Mouse (Mus musculus): ENCODE data around the gene Eln.

Eln gene

DNA sequence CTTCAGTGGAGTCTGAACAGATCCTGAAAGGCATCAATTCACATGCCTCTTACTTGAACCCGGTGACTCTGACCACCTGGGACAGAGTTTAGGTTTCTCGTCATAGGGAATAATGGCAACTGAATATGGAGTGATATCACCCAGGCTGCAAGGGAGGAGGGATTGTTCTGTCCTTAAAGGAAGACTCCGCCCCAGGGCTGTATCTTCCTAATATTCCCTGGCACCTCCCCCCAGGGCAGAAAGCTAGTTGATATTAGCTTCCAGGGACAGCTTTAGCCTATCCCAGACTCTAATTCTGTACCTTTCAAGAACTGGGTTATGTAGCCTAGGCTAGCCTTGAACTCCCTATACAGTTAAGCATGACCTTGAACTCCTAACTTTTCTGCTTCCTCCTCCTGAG is 2.1 kb downstream of the Eln start:
- DNase-seq (ENCODE audit: extremely low read depth, low read depth): no peak

DNA sequence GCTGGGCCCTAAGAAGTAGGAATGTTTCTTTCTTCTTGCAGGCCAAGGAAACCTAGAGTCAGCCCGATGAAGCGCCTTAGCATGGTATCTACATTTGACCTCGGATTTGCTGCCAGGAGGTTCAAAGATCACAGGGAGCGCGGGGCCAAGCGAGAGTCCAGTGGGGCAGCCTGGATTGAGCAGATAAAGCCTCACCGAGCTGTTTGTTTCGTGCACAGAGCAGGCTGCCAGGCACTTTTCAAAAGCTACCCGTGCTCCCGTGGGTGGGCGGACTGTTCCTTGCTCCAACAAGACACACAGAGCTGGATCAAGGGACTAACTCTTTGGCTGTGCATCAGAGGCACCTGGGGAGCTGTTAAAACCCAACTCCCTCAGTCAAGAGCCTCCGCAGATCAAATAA is 3.1 kb downstream of the Eln start:
- DNase-seq (ENCODE audit: extremely low read depth, low read depth): no peak

DNA sequence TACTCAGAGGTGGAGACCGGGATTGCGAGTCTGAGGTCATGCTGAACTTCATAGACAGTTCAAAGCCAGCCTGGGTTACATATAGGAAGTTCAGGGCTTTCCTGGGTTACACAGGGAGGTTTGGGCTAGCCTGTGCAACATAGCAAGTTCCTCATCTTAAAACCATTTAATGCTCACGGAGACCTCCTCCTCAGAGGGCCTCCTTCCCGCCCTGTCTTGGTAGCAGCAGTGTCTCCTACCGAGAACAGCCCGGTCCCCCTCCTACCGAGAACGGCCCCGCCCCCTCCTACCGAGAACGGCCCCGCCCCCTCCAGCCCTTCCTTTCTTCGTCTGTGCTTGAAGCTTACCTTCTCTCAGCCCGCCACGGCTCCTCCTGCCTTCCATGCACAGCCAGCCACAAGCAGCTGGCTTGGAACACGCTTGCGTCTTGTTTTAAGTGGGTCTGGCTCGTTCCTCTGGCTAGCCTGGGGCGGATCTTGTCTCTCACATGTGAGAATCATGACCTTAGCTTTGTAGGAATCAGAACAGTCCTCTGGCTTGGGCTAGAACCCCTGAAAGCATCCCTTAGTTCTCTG is 4.8 kb downstream of the Eln start:
- DNase-seq (ENCODE audit: extremely low read depth, low read depth): no peak

DNA sequence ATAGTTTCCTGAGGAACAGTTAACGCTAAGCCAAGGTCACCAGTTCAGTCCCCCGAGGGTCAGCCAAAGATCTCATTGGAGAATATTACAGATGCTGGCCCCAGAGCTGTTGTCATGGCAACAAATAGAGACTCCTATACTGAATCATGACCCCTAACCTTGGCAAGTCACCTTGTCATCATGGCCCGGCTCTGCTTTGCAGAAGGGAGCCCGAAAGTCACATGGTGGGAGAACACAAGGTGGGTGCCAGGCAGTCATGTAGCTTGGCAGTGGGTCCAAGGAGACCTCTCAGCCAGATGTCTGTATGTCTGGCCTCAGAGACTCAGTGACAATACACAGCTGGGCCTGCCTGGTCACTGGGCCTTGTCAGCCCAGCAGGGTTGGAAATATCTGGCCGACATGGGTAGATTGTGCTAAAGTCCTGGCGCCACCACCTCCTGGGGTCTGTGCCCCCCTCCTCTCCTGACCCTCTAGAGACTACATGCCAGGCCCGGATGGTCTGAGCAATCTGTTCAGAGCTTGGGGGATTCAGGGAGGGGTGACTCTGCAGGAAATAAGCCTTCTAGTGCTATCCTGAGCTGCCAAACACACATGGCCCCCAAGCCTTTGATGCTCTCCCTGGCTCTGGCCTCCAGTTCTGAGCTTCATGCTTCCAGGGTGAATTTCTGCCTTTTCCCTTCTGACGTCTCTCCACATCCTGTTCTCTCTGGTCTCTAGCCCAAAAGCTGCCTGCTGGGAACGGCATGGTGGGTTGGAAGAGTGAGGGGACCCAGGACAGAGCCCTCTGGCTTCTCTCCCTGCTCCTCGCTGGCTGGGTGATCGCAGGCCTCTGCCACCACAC is 6.4 kb downstream of the Eln start:
- no peak for DNase-seq (ENCODE audit: extremely low read depth, low read depth)

DNA sequence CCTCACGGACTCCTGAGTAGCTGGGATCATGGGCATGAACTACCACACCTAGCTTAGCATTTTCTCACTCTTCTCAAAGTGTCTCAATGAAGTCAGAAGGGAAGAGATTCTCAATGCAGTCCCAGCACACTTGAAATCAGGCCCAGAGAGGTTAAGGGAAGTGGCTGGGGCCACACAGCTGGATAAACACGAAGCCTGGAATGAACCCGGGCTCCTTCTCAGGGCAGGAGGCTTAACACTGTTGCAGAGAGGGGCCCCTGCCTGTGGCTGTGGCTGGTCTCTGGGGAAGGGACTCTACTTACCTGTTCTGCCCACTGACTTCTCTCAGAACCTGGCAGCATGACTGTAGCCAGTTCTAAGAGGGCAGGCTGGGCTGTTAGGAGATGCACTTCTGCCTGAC is 7.2 kb downstream of the Eln start:
- no peak for DNase-seq (ENCODE audit: extremely low read depth, low read depth)

DNA sequence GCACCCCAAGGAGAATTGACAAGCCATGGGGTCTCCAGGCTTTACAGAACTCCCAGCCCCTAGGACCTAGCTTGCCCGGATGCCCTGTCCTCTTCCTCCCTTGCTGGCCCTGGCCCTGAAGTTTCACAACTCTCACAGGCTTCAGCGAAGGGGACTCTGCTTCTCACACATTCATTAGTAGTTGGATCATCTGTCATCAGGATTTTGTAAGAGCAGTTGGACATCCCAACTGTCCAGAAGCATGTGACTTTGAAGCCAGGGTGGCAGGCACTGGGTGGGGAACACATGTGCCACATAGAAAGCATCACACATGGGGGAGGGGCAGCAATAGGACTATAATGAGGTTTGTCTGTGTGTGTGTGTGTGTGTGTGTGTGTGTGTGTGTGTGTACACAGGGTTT is 12.2 kb downstream of the Eln start:
- DNase-seq (ENCODE audit: extremely low read depth, low read depth): no peak

DNA sequence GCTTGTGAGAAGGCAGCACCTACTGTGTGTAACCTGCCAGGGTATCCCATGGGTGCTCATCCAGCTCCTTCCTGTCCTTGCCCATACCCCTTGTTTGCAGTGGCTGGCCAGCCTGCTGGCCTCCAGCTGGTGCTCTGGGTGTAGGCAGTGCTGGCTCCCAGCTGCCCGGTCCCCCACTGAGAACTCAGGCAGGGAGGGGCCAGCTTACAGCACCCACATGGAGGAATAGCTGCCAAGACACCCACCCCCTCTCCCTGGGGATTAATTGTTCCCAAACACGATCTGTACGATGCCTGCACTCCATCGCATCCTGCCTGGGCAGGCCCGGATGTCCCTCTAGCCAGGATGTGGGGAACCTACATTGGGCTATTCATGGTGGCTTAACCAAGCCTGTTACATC is 13.1 kb downstream of the Eln start:
- no peak for DNase-seq (ENCODE audit: extremely low read depth, low read depth)

DNA sequence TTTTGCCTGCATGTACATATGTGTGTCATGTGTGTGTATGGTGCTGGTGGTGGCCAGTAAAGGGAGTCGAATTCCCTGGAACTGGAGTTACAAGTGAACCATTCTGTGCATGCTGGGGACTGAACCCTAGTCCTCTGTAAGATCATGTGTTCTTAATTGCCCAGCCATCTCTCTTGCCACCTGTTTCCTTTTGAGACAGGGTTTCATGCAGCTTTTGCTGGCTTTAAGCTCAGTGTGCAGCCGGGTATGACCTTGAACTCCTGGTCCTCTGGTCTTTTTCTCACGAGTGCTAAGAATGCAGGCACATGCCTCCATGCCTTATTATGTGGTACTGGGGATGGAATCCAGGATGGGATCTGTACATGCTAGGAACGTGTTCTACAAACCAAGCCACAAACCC is 13.9 kb downstream of the Eln start:
- no peak for DNase-seq (ENCODE audit: extremely low read depth, low read depth)

DNA sequence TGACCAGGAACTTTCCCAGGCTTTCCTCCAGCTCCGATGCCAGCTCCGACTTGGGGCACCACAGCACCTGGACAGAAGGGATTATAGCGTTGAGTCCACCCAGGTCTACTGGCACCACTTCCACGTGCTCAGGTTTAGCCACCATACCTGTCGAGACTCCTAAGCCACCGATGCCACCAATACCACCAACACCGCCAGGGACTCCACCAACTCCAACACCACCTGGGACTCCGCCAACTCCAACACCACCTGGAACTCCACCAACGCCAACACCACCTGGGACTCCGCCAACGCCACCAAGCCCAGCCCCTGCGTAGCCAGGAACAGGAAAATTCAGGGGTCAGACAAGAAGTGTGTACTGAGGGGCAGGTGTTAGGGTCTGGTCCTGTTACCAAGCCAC is 18.0 kb downstream of the Eln start:
- no peak for DNase-seq (ENCODE audit: extremely low read depth, low read depth)

DNA sequence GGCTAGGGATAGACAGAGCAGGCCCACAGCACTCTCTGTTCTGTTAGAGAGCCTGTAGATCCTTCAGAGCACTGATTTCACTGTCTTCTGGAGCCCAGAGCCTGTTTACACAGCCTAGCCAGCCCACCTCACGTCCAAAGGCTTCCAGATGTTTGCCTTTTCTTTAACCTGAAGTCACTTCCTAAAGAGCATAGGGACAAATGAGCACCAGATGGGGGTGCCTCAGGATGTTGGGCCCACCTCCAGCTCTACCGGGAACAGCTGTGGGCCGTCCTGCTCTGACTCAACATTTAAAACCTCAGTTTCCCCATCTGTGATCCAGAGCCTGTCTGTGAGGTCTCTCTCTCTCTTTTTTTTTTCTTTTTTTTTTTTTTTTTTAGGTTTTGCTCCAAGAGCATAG is 18.6 kb downstream of the Eln start:
- DNase-seq (ENCODE audit: extremely low read depth, low read depth): no peak

DNA sequence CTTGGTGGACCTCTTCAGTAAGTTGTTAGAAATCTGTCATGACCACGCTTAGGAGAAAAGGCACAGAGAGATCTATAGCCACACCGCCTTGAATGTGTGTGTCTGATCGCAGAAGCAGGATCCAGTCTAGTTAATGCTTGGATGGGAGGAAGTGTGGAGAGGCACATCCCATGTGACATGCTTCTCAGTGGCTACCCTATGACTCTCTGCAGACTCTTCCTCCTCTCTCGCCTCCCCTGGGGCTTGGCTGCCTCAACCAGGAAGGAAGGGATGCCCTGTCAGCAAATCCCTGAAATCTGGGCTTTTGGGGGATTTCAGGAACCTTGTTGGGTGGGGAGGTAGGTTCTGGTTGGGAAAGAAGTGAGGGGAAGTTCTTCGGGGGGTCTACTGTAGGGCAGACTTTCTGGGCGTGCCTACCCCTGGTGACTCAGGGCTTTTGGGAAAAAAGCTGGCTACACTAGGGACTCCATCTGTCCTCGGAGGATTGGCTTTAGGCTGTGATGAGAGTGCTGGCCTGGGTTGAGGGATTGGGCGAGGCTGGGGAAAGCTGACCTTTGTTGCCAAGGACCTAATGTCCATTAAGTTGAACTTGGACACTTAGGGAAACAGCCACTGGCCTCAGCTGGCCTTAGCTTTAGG is 20.0 kb downstream of the Eln start:
- DNase-seq (ENCODE audit: extremely low read depth, low read depth): no peak

DNA sequence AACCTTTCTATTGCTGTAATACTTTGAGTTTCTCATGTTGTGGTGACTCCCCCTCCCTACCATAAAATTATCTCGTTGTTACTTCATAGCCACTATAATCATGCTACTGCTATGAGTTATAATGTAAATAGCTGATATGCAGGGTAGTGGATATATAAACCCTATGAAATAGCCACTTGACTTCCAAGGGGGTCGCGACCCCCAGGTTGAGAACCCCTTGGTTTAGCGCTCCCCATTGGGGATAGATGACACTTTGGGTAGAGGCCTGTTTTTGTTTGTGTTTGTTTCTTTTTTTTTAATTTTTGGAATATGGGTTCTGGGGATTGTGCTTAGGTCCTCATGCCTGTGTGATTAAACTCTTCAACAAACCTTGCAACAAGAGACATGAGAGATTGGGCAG is 21.8 kb downstream of the Eln start:
- DNase-seq (ENCODE audit: extremely low read depth, low read depth): no peak

DNA sequence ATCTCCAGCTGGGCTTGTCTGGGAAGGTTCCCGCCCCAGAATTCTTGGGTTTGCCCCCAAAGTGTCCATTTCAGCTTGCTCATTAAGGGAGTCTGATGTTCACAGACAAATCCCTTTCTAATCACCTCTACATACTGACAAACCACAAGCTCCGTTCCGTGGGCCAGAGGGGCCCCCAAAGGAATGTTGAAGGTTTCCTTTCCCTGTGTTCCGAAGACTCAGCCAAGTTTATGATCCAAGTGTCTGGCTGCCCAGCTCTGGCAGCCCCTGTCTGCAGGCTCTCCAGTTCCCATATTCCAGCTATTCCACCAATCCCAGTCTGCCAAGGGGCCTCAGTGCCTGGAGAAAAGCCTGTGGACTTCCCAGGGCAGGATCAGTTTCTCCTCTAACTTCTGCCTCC is 27.1 kb downstream of the Eln start:
- no peak for DNase-seq (ENCODE audit: extremely low read depth, low read depth)

DNA sequence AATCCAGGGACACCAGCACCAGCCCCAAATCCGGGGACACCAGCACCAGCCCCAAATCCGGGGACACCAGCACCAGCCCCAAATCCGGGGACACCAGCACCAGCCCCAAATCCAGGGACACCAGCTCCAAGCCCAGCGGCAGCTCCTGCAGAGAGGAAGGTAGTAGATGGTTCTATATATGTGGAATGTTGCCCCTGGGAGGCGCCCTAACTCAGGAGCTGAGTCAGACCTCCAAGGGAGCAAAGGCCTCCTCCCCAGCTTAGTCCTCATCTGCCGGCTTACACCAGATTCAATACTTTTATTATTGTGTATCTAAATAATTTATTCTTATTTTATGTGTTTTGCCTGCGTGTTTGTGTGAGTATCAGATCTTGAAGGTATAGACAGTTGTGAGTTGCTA is 36.0 kb downstream of the Eln start:
- no peak for DNase-seq (ENCODE audit: extremely low read depth, low read depth)

DNA sequence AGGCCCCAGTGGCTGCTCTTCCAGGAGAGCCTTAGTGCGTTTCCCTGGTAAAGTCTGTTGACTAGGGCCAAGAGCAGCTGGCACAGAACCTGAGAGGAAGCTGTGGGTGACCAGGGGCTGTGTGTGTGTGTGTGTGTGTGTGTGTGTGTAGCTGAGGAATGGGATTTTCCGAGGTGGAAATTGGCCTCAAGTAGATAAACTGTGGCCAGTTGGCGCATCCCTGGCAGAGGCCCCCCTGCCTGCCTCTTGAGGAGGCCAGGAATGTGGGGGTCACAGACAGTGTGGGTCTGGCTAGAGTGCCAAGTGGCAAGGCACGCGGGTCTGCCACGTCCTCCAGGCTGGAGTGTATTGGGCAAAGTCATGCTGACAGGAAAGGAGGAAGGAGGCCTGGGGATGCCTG is 37.8 kb downstream of the Eln start:
- DNase-seq (ENCODE audit: extremely low read depth, low read depth): no peak

DNA sequence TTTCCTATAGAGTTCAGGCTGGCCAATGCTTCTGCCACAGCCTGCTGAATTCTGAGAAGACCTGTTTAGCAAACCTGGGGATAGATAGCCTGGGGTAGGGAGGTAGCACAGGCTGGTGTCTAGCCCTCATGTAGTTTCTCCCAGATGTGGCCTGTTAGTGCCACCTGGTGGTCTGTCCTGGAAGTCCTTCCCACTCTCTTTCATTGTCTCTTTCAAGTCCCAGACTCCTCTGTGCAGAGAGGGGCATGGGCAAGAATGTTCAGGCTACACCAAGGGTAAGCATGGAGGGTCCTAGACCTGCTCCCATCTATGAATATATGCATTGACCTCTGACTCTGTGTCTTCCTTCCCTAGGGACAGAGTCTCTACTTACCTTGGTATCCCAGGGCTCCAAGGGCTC is 43.0 kb downstream of the Eln start:
- DNase-seq (ENCODE audit: extremely low read depth, low read depth): no peak

DNA sequence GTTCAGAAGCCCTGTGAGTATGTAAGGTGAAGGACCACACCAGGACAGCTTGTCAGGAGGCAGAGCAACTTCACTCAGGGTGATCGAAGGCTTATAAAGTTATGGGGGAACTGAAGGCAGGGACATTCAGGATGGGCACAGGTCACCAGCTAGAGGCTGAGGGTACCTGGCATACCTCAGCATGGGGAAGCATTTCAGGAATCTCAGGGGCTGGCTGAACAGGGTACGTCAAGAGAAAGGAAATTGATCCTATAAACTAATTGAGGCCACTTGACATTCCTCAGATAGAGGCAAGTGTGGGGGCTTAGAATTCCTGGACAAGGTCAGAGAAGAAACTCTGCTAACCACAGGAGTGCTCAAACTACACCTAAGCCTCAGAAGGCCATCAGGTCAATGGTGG is 51.6 kb downstream of the Eln start:
- no peak for DNase-seq (ENCODE audit: extremely low read depth, low read depth)

DNA sequence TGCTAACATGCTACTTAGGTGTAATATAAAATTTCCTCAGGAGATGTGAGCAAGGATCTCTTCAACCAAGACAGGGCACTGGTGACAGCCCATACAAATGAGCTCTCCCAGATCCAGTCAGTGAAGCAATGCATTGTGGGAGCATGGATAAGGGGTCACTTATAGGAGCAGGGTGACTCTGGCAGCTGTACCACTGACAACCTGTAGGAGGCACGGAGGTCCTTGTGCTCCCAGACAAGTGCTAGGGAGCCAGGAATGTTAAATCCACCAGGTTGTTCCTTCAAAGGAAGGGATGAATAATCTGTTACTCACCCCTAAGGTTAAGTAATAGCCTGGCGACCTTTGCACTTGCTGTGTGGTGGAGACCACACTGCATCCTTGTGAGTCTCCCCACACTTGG is 52.0 kb downstream of the Eln start:
- no peak for DNase-seq (ENCODE audit: extremely low read depth, low read depth)

DNA sequence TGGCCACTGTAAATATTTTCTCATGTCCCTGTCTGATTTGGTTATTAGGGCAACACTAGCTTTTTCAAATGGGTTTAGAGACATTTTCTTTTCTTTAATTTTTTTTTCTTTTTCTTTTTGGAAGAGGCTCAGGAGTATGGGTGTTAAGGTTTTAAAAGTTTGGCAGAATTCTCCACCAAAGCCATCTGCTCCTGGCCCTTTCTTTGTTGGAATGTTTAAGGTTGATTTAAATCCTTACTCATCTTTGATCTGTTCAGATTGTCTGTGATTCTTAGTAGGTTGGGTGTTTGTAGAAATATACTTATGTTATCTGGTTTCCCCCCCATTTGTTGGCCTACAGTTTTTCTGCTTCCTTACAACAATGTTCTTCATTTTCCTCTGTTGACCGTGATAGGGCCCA is 54.4 kb downstream of the Eln start:
- DNase-seq (ENCODE audit: extremely low read depth, low read depth): no peak

DNA sequence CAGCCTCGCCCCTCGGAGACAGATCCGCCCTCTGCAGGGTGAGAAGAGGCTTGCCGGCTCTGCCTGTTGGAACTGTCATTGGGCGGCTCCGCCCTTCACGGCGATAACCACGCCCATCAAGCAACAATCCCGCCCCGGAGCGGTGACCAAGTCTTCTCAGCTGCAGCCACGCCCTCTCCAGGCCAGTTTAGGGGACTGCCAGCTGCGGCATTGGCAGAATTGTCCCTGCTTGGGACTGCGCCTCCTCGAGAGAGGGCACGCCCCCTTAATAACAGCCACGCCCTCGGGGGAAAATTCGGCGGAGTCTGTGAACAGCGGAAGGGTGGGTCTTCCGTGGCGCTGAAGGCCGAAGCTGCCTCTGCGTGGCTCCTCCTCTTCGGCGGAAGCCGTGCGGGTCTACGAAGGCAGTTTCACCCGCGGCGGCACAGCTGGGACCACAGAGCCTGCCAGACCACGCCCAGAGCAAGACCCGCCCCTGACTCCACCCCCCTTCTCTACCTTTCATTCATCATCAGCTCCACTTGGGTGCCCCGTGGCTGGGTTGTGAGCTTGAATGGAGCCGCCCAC is 58.3 kb downstream of the Eln start:
- peak; percentile 94 for DNase-seq (ENCODE audit: extremely low read depth, low read depth)

DNA sequence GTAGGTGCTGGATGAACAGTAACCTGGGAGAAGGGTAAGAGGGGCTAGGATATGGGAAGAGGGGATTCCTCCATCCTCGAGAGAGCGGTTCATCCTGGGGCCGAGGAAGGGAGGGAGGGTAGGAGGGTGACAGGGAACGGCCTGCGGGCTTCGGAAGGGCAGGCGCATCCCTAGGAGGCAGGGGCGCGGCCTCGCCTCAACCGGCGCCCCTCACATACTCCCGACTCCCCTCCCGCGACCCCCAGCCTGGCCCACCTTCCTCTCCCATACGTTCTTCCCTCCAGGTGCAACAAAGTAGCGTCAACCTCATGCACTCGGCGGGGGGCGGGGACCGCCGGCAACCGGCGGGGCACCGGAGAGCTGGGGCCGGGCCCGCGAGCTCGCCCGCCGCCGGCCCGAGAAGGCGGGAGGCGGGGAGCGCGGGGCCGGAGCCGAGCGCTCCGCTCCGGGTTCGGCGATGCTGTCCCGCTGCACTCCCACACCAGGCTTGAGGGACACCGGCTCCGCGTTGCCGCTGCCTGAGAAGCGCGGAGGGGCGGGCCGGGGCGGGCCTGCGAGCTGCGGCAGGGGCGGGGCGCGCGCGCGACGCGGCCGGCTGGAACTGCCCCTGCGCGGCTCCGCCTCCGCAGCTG is 58.9 kb downstream of the Eln start, which contains the start of gene Limk1:
TSS of gene Limk1 (minus strand) at position 513 of the 632 bp plus-strand sequence.
- DNase-seq (ENCODE audit: extremely low read depth, low read depth): no peak

DNA sequence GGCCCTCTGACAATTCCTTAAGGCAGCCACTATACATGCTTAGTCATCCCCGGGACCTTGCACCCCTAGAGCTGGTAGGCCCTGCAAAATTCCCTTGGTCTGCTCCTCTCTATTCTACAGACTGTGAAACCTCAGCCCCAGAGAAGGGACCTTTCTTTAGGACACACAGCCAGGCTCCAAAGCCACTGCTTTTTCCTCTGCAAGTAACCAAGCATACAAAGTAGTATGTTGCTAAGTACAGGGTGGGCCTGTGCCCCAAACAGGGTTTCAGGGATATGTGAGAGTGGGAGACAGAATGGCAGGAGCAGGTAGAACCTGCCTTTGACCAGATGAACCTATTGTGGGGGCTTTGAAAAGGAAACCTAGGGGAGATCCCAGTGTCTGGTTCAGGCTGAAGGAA is 59.9 kb downstream of the Eln start:
- DNase-seq (ENCODE audit: extremely low read depth, low read depth): no peak
